Mouse (Mus musculus) kidney, postnatal 0 days (tissue): ENCODE data around the gene Zbtb21. TPM values are rescaled to one million over a fixed set of nuclear protein-coding genes. Genes with fewer than 3 reads are reported as not detected.

ENCODE experiments used
- ATAC-seq: fragments of 200-750 bp; cut with Nextera tagmentation; replicated peaks from 2 replicates; pipeline ENCODE4 v1.8.0; 2017; ENCODE audit warnings: low read depth, moderate number of reproducible peaks, moderate TSS enrichment, moderate library complexity; ENCODE audit not compliant: low FRiP score
- DNase-seq: peaks from one replicate; pipeline ENCODE4 v3.0.0-alpha.2; 2016; ENCODE audit warnings: low spot score
- H3K27ac ChIP-seq: fragments of 300-500 bp; sonication (generic); 2 replicates; pipeline ENCODE4 v1.5.1; 2014; ENCODE audit warnings: mild to moderate bottlenecking
- H3K27me3 ChIP-seq: fragments of 300-500 bp; sonication (generic); 2 replicates; pipeline ENCODE4 v1.6.1; 2014; ENCODE audit warnings: low read length, mixed read lengths; ENCODE audit not compliant: insufficient read depth
- H3K36me3 ChIP-seq: fragments of 300-500 bp; sonication (generic); 2 replicates; pipeline ENCODE4 v1.6.1; 2014; ENCODE audit warnings: low read length, mixed read lengths; ENCODE audit not compliant: insufficient read depth
- H3K4me1 ChIP-seq: fragments of 300-500 bp; sonication (generic); replicated peaks from 2 replicates; pipeline ENCODE4 v1.6.1; 2014; ENCODE audit warnings: antibody characterized with exemption, low read length, mixed read lengths; ENCODE audit not compliant: insufficient read depth
- H3K4me2 ChIP-seq: fragments of 300-500 bp; sonication (generic); 2 replicates; pipeline ENCODE4 v1.6.1; 2014; ENCODE audit warnings: mild to moderate bottlenecking, low read length, moderate library complexity, mixed read lengths
- H3K4me3 ChIP-seq: fragments of 300-500 bp; sonication (generic); replicated peaks from 2 replicates; pipeline ENCODE4 v1.5.1; 2014; ENCODE audit warnings: low read depth, low read length
- H3K9ac ChIP-seq: fragments of 300-500 bp; sonication (generic); 2 replicates; pipeline ENCODE4 v1.6.1; 2014; ENCODE audit warnings: low read depth, low read length
- H3K9me3 ChIP-seq: fragments of 300-500 bp; sonication (generic); replicated peaks from 2 replicates; pipeline ENCODE4 v1.6.1; 2016; ENCODE audit warnings: low read length, inconsistent platforms, mixed read lengths
- CTCF ChIP-seq: IDR thresholded peaks from 2 replicates; pipeline ENCODE4 v1.5.1; 2016; ENCODE audit warnings: antibody characterized with exemption, low read depth, mild to moderate bottlenecking, moderate library complexity
- WGBS: fragments of 180-500 bp; shearing (Covaris S2); extraction: QIAGEN DNeasy Blood & Tissue Kit; methylation state at CpG from one replicate; pipeline ENCODE4 v1.1.7; 2014; 5-methylcytosine and 5-hydroxymethylcytosine counted together
- polyA plus RNA-seq: library from polyadenylated mRNA; unstranded; fragments of >200 nt; fragmentation: Nextera tagmentation; extraction: Ambion mirVana; gene quantifications from 2 replicates; pipeline ENCODE4 v1.2.1, GENCODE M21; 2015

Gene Zbtb21
- polyA plus RNA-seq, 1 experiment from 2014 or later: 8.6 TPM

- Histone ChIP-seq H3K4me1 (no peaks in the 10 kb centered on the region), H3K27ac (no peak overlapping the region), H3K27me3 (no peaks in the 10 kb centered on the region), H3K36me3 (no peaks in the 10 kb centered on the region), H3K4me2 (no peak overlapping the region), H3K9me3 (no peaks in the 10 kb centered on the region), H3K9ac (no peak overlapping the region), H3K4me3 (no peak overlapping the region)
- no peak for TF ChIP-seq CTCF
- 26% methylated on average over 1 of the region's 1 CpGs for WGBS
- no peak for ATAC-seq
- DNase-seq: no peak
Measured at GRCm38 (mm10) chr16:97929520-97929919, 32.9 kb downstream of the Zbtb21 start.

GRCm38 (mm10) chr16:97927331-97927938 lies 35.0 kb downstream of the Zbtb21 start:
- no peak for DNase-seq
- no peak for ATAC-seq
- no peak for TF ChIP-seq CTCF
- H3K36me3 ChIP-seq: no peaks in the 10 kb centered on the region
- WGBS: 86% methylated on average over 3 of the region's 3 CpGs
- no peaks in the 10 kb centered on the region for H3K4me1 ChIP-seq
- no peak overlapping the region for H3K4me3 ChIP-seq
- H3K4me2 ChIP-seq: no peak overlapping the region
- H3K27ac ChIP-seq: no peak overlapping the region
- H3K9me3 ChIP-seq: no peaks in the 10 kb centered on the region
- H3K27me3 ChIP-seq: no peaks in the 10 kb centered on the region
- no peak overlapping the region for H3K9ac ChIP-seq

- no peak for DNase-seq
- Histone ChIP-seq H3K9ac (no peak overlapping the region), H3K36me3 (no peaks in the 10 kb centered on the region), H3K4me3 (no peak overlapping the region), H3K27ac (no peak overlapping the region), H3K4me2 (no peak overlapping the region), H3K4me1 (no peaks in the 10 kb centered on the region), H3K27me3 (no peaks in the 10 kb centered on the region), H3K9me3 (no peaks in the 10 kb centered on the region)
- TF ChIP-seq CTCF: no peak
- no peak for ATAC-seq
- 85% methylated on average over 9 of the region's 9 CpGs for WGBS
Measured at GRCm38 (mm10) chr16:97926381-97926780, 36.0 kb downstream of the Zbtb21 start.

GRCm38 (mm10) chr16:97925760-97926159 lies 36.7 kb downstream of the Zbtb21 start:
- DNase-seq: no peak
- H3K4me3 ChIP-seq: no peak overlapping the region
- ATAC-seq: no peak
- H3K27ac ChIP-seq: no peak overlapping the region
- H3K27me3 ChIP-seq: no peaks in the 10 kb centered on the region
- H3K9ac ChIP-seq: no peak overlapping the region
- TF ChIP-seq CTCF: no peak
- peaks cover 6% of the 10 kb centered on the region; the same call in 1 of the 2 replicates for H3K4me1 ChIP-seq
- WGBS: 74% methylated on average over 2 of the region's 2 CpGs
- no peak overlapping the region for H3K4me2 ChIP-seq
- H3K36me3 ChIP-seq: no peaks in the 10 kb centered on the region
- H3K9me3 ChIP-seq: no peaks in the 10 kb centered on the region

- no peak for TF ChIP-seq CTCF
- Histone ChIP-seq H3K9ac (no peak overlapping the region), H3K4me3 (no peak overlapping the region), H3K9me3 (no peaks in the 10 kb centered on the region), H3K36me3 (no peaks in the 10 kb centered on the region), H3K4me2 (no peak overlapping the region), H3K27ac (no peak overlapping the region), H3K4me1 (peaks cover 11% of the 10 kb centered on the region; the same call in 1 of the 2 replicates), H3K27me3 (no peaks in the 10 kb centered on the region)
- 64% methylated on average over 1 of the region's 1 CpGs for WGBS
- ATAC-seq (no peak), DNase-seq (no peak)
Measured at GRCm38 (mm10) chr16:97923700-97924099, 38.7 kb downstream of the Zbtb21 start.

GRCm38 (mm10) chr16:97922779-97923126 lies 39.7 kb downstream of the Zbtb21 start:
- no peak for DNase-seq
- peak overlapping the region; percentile 87 for H3K4me3 ChIP-seq
- H3K36me3 ChIP-seq: no peaks in the 10 kb centered on the region
- H3K9ac ChIP-seq: peak overlapping the region; percentile 83
- H3K9me3 ChIP-seq: no peaks in the 10 kb centered on the region
- peak; percentile 23; the same call in 1 of the 2 replicates for ATAC-seq
- H3K27ac ChIP-seq: no peak overlapping the region
- WGBS: 2% methylated on average over 9 of the region's 9 CpGs
- TF ChIP-seq CTCF: no peak
- H3K4me2 ChIP-seq: peak overlapping the region; percentile 86
- peaks cover 11% of the 10 kb centered on the region; the same call in 1 of the 2 replicates for H3K4me1 ChIP-seq
- no peaks in the 10 kb centered on the region for H3K27me3 ChIP-seq
